Mouse (Mus musculus) brain, embryonic 14.5 days (tissue): ENCODE measurements at regions not wholly inside any gene's neighbourhood (a gene's known extent, or its start where the extent isn't known, plus 50 kb on each side); places are given as distances from the start of the nearest gene placed in this dataset.

ENCODE experiments used
- DNase-seq: peaks from one replicate; pipeline ENCODE4 v3.0.0-alpha.2; 2011; ENCODE audit warnings: low read depth
- CTCF ChIP-seq: fragments of 200-500 bp; IDR thresholded peaks from 2 replicates; pipeline ENCODE4 v1.5.1; 2012; ENCODE audit warnings: inconsistent platforms, mild to moderate bottlenecking, moderate library complexity, borderline replicate concordance; ENCODE audit not compliant: insufficient read depth, insufficient read length; ENCODE audit errors: extremely low read depth
- POLR2A ChIP-seq: fragments of 200-500 bp; IDR thresholded peaks from 2 replicates; pipeline ENCODE4 v1.6.1; 2012; ENCODE audit warnings: mild to moderate bottlenecking, inconsistent platforms, borderline replicate concordance; ENCODE audit not compliant: poor library complexity, insufficient read depth, insufficient read length, severe bottlenecking; ENCODE audit errors: extremely low read depth

DNA sequence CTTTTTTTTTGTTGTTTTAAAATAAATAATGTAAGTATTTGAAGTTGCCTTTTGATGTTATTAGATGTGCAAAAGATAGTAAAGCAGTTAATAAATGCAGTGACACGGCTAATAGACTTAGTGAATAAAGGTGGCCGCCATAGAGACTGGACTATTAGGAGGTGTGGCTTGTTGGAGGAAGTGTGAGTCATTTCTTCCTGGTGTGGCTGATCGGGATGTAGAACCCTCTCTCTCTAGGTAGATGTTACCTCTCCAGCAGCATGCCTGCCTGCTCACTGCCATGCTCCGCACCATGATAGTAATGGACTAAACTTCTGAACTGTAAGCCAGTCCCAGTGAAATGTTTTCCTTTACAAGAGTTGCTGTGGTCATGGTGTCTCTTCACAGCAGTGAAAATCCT, 323.6 kb downstream of the 1810013L24Rik start:
- TF ChIP-seq POLR2A (no peak), CTCF (no peak)
- DNase-seq: no peak

- DNase-seq: peak; percentile 63
- TF ChIP-seq POLR2A (no peak), CTCF (no peak)
Measured at GRCm38 (mm10) chr16:9165763-9166310, 335.9 kb downstream of the 1810013L24Rik start.

DNA sequence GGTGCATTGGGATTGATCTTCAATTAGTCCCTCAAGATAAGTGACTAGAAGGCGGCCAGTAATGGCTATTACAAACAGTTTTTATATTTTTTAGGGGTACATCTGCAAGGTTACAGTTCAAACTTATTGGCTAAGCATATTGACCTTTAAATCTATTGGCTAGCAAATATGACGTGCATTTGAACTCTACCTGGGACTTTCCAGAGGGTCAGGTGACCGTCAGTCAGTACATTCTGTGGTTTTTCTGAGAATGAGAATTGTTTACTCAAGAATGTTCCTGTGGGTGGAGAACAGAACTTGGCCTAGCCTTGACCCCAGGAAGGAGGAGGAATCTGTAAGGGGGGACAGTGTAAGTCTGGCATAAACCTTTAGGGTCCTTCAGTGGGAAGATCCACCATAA, 346.5 kb downstream of the 1810013L24Rik start:
- no peak for DNase-seq
- TF ChIP-seq CTCF (no peak), POLR2A (no peak)

- TF ChIP-seq POLR2A (no peak), CTCF (no peak)
- DNase-seq: no peak
Measured at GRCm38 (mm10) chr16:9195821-9196220, 365.9 kb downstream of the 1810013L24Rik start.

DNA sequence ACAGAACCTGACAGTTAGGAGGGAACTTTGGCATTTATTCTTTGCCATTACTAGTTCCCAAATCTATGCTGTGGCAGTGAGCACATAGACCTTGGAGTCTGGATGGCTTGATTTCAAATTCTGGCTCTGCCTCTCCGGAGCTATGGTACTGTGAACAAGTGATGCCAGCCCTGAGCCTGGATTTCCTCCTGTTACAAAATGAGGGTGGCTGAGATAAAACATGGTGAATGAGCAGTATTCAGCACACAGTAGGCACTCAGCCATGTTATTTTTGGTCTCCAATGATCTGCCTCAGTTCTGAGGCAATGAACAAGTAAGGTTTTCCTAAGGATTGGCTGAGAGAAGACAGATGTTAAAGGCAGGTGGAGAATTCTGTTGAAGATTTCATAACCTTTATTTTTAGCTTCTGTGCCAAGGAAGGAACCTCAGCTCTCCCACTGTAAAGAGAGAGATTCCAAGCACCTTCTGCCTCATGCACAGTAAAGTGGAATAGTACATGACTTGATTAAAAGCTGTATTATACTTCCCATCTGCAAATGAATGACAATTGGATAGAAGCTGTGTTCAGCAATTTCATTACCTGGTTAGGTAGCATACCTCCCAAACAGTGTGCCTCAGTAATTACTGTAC, 369.1 kb downstream of the 1810013L24Rik start:
- TF ChIP-seq POLR2A: no peak
- no peak for TF ChIP-seq CTCF

GRCm38 (mm10) chr16:9208602-9209001, 378.7 kb downstream of the 1810013L24Rik start:
- DNase-seq: no peak
- TF ChIP-seq POLR2A (no peak), CTCF (no peak)

More for the DNA sequence above, 369.1 kb downstream of the 1810013L24Rik start:
- no peak for DNase-seq

DNA sequence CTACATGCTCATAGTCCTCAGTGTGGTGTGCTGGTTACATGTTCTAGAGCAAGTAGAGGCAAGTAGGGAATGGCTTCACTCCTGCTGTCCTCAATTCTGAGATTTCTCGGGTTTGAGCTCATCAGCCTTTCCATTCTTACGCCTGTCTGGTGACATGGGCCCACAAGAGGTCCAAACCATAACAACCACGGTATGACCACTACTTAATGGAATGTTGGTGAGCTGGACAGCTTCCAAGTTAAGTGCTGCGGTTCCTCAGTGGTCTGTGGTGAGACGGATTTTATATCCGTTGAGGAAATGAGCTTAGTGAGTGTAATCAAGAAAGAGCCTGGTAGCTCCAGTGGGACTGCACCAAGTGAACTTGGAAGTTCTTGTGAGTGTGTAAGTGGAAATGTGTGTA, 381.6 kb downstream of the 1810013L24Rik start:
- DNase-seq: no peak
- TF ChIP-seq CTCF (no peak), POLR2A (no peak)

GRCm38 (mm10) chr16:9215131-9215530, 385.2 kb downstream of the 1810013L24Rik start:
- no peak for DNase-seq
- TF ChIP-seq CTCF (no peak), POLR2A (no peak)

DNA sequence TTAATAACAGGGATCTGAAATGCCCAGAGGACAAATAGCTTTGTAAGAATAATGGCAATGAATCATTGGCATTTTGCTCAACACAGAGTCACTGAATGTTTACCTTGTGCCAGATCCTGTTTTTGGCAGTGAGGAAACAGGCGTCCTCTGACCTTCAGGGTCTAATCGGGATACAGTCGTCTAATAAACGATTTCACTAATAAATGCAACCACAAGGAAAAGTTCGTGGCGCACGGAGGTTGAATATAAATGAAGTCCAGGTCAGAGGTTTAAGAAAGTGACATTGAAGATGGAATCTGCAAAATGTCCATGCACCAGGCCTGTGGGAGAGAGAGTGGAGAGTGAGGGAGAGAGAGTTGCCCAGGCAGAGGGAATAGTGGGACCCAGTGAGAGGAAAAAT, 387.5 kb downstream of the 1810013L24Rik start:
- no peak for TF ChIP-seq POLR2A
- TF ChIP-seq CTCF: no peak
- DNase-seq: no peak

DNA sequence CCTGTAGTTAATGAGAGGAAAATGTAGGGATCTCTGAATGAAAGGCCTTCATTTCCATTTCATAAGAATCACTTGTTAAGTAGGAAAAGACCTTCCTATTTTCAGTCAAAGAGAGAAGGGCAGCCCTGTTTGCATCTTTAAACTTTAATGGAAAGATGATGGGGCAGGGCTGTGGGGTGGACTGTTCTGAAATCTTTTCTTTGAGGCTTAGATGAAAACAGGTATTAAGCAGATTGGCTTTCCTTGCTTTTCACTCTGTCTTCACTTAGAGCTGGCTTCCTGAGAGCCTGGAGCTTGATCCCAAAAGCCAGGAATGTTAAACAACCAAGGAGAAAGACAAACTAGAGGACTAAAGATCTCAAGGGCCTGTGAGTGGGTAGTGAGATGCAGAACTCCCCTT, 400.3 kb downstream of the 1810013L24Rik start:
- TF ChIP-seq POLR2A: no peak
- TF ChIP-seq CTCF: no peak
- peak; percentile 41 for DNase-seq

- no peak for DNase-seq
- no peak for TF ChIP-seq CTCF
- TF ChIP-seq POLR2A: no peak
Measured at GRCm38 (mm10) chr16:9242099-9242498, 412.2 kb downstream of the 1810013L24Rik start.

DNA sequence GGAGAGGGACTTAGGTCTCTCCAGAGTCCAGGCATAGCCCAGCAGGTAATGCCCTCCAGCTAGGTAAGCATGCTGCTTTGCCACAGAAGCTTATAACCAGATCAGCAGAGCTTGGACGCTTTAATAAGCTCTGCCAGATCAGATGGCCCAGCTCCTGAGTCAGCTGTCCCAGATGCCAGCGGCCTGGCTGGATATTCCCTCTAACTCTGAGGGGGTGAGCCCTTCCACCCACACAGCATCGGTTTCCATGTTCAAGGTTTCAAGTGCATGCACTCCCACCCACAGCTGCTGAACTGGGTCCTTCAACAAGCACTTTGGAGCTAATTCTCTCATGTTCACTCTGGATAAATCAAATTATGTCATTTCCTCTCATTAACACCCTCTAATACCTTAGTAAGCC, 417.3 kb downstream of the 1810013L24Rik start:
- TF ChIP-seq POLR2A (no peak), CTCF (no peak)
- no peak for DNase-seq
